Mouse (Mus musculus): Measurements from ENCODE around the gene A230050P20Rik. TPM values are rescaled to one million over a fixed set of nuclear protein-coding genes. Genes with fewer than 3 reads are reported as not detected.

A230050P20Rik gene
- polyA plus RNA-seq, 2 experiments, result 4.5 to 25.4 TPM

DNA sequence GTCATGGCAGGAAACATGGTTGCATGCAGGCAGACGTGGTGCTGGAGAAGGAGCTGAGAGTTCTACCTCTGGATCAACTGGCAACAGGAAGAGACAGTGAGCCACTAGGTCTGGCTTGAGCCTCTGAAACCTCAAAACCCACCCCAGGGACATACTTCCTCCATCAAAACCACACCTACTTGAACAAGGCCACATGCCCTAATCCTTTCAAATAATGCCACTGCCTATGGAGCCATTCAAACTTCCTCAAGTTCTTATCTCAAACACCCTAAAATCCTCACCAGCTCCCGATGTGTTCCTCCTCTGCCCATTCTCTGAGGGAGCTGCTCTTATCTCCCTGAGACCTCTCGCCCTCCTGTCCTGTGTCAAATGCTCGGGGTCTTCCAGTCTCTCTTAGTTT is 26.2 kb upstream of the A230050P20Rik start:
- Histone ChIP-seq H3K9ac (ENCODE audit: low read depth, low read length, severe bottlenecking) (no peak overlapping the region), H3K4me2 (replicated peaks; ENCODE audit: low read depth, low read length, severe bottlenecking) (no peak overlapping the region), H3K27me3 (ENCODE audit: control insufficient read depth, insufficient read depth, low read length) (no peaks in the 10 kb centered on the region), H3K27ac (replicated peaks; ENCODE audit: low read depth, low read length) (no peak overlapping the region), H3K4me1 (ENCODE audit: control insufficient read depth, insufficient read depth, low read length) (no peaks in the 10 kb centered on the region), H3K4me3 (replicated peaks; ENCODE audit: low read length) (no peak overlapping the region), H3K9me3 (ENCODE audit: control insufficient read depth, low read length) (no peaks in the 10 kb centered on the region), H3K36me3 (ENCODE audit: control insufficient read depth, insufficient read depth, low read length) (no peaks in the 10 kb centered on the region)
- ATAC-seq (ENCODE audit: low FRiP score, low read depth), result no peak
- no peak for TF ChIP-seq POLR2A (IDR thresholded peaks at IDR 0.05; ENCODE audit: borderline replicate concordance, extremely low read depth, insufficient read depth, insufficient read length)
- no peak for DNase-seq (ENCODE audit: low spot score)
- WGBS, result 70% methylated on average over 4 of the region's 4 CpGs

- Histone ChIP-seq H3K4me2 (replicated peaks; ENCODE audit: low read depth, low read length, severe bottlenecking) (no peak overlapping the region), H3K27ac (replicated peaks; ENCODE audit: low read depth, low read length) (no peak overlapping the region), H3K4me1 (ENCODE audit: control insufficient read depth, insufficient read depth, low read length) (no peaks in the 10 kb centered on the region), H3K4me3 (replicated peaks; ENCODE audit: low read length) (no peak overlapping the region), H3K36me3 (ENCODE audit: control insufficient read depth, insufficient read depth, low read length) (no peaks in the 10 kb centered on the region), H3K27me3 (ENCODE audit: control insufficient read depth, insufficient read depth, low read length) (no peaks in the 10 kb centered on the region), H3K9me3 (ENCODE audit: control insufficient read depth, low read length) (no peaks in the 10 kb centered on the region), H3K9ac (ENCODE audit: low read depth, low read length, severe bottlenecking) (no peak overlapping the region)
- ATAC-seq (ENCODE audit: low FRiP score, low read depth) (no peak), DNase-seq (ENCODE audit: low spot score) (peak; percentile 22)
- WGBS, result 33% methylated on average over 2 of the region's 2 CpGs
- TF ChIP-seq POLR2A (IDR thresholded peaks at IDR 0.05; ENCODE audit: borderline replicate concordance, extremely low read depth, insufficient read depth, insufficient read length), result no peak
Observed at GRCm38 (mm10) chr9:20842670-20843069, 25.8 kb upstream of the A230050P20Rik start.

DNA sequence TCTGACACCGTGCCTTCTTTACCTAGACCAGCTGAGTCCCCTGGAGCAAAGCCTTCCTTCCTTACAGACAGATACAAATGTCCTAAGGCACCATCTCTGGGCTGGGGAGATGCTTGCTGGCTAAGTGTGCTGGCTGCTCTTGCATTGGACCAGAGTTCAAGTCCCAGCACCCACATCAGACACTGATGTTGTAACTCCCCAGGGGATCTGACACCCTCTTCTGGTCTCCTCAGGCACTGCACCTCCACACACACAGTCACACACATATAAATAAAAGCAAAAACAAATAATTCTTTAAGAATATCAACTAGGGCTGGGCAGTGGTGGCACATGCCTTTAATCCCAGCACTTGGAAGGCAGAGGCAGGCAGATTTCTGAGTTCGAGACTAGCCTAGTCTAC is 18.3 kb upstream of the A230050P20Rik start:
- Histone ChIP-seq H3K27me3 (ENCODE audit: control insufficient read depth, insufficient read depth, low read length) (no peaks in the 10 kb centered on the region), H3K4me3 (replicated peaks; ENCODE audit: low read length) (no peak overlapping the region), H3K27ac (replicated peaks; ENCODE audit: low read depth, low read length) (no peak overlapping the region), H3K4me2 (replicated peaks; ENCODE audit: low read depth, low read length, severe bottlenecking) (no peak overlapping the region), H3K9me3 (ENCODE audit: control insufficient read depth, low read length) (no peaks in the 10 kb centered on the region), H3K9ac (ENCODE audit: low read depth, low read length, severe bottlenecking) (no peak overlapping the region), H3K36me3 (ENCODE audit: control insufficient read depth, insufficient read depth, low read length) (no peaks in the 10 kb centered on the region), H3K4me1 (ENCODE audit: control insufficient read depth, insufficient read depth, low read length) (no peaks in the 10 kb centered on the region)
- WGBS, result 85% methylated on average over 2 of the region's 2 CpGs
- DNase-seq (ENCODE audit: low spot score) (no peak), ATAC-seq (ENCODE audit: low FRiP score, low read depth) (no peak)
- no peak for TF ChIP-seq POLR2A (IDR thresholded peaks at IDR 0.05; ENCODE audit: borderline replicate concordance, extremely low read depth, insufficient read depth, insufficient read length)

GRCm38 (mm10) chr9:20857131-20857530 is 11.3 kb upstream of the A230050P20Rik start:
- Histone ChIP-seq H3K4me1 (ENCODE audit: control insufficient read depth, insufficient read depth, low read length) (no peaks in the 10 kb centered on the region), H3K27ac (replicated peaks; ENCODE audit: low read depth, low read length) (no peak overlapping the region), H3K36me3 (ENCODE audit: control insufficient read depth, insufficient read depth, low read length) (no peaks in the 10 kb centered on the region), H3K9me3 (ENCODE audit: control insufficient read depth, low read length) (no peaks in the 10 kb centered on the region), H3K27me3 (ENCODE audit: control insufficient read depth, insufficient read depth, low read length) (no peaks in the 10 kb centered on the region), H3K4me2 (replicated peaks; ENCODE audit: low read depth, low read length, severe bottlenecking) (no peak overlapping the region), H3K4me3 (replicated peaks; ENCODE audit: low read length) (no peak overlapping the region), H3K9ac (ENCODE audit: low read depth, low read length, severe bottlenecking) (no peak overlapping the region)
- 4% methylated on average over 6 of the region's 6 CpGs for WGBS
- ATAC-seq (ENCODE audit: low FRiP score, low read depth) (no peak), DNase-seq (ENCODE audit: low spot score) (peak; percentile 83)
- TF ChIP-seq POLR2A (IDR thresholded peaks at IDR 0.05; ENCODE audit: borderline replicate concordance, extremely low read depth, insufficient read depth, insufficient read length), result no peak

- WGBS, result 53% methylated on average over 6 of the region's 6 CpGs
- Histone ChIP-seq H3K27me3 (ENCODE audit: control insufficient read depth, insufficient read depth, low read length) (no peaks in the 10 kb centered on the region), H3K27ac (replicated peaks; ENCODE audit: low read depth, low read length) (no peak overlapping the region), H3K9ac (ENCODE audit: low read depth, low read length, severe bottlenecking) (no peak overlapping the region), H3K9me3 (ENCODE audit: control insufficient read depth, low read length) (no peaks in the 10 kb centered on the region), H3K36me3 (ENCODE audit: control insufficient read depth, insufficient read depth, low read length) (no peaks in the 10 kb centered on the region), H3K4me1 (ENCODE audit: control insufficient read depth, insufficient read depth, low read length) (no peaks in the 10 kb centered on the region), H3K4me2 (replicated peaks; ENCODE audit: low read depth, low read length, severe bottlenecking) (no peak overlapping the region), H3K4me3 (replicated peaks; ENCODE audit: low read length) (no peak overlapping the region)
- DNase-seq (ENCODE audit: low spot score), result no peak
- TF ChIP-seq POLR2A (IDR thresholded peaks at IDR 0.05; ENCODE audit: borderline replicate concordance, extremely low read depth, insufficient read depth, insufficient read length), result no peak
- ATAC-seq (ENCODE audit: low FRiP score, low read depth), result no peak
Observed at GRCm38 (mm10) chr9:20859926-20860325, 8.5 kb upstream of the A230050P20Rik start.

DNA sequence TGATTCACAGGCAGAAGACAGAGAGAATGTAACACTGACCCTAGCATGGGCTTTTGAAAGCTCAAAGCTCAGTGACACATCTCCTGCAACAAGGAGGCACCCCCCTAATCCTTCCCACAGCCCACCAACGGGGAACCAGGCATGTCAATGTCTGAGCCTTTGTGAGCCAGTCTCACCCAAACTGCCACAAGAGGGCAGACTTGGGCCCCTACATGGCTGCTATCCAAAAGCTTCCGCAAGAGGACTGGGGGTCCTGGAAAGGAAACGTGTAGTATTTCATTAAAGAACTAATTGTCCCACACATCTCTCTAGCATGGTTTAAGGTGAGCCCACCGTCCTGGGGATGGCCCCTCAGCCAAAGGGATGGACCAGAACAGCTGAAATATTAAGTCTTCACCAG is 6.6 kb upstream of the A230050P20Rik start:
- no peak for TF ChIP-seq POLR2A (IDR thresholded peaks at IDR 0.05; ENCODE audit: borderline replicate concordance, extremely low read depth, insufficient read depth, insufficient read length)
- Histone ChIP-seq H3K9me3 (ENCODE audit: control insufficient read depth, low read length) (no peaks in the 10 kb centered on the region), H3K36me3 (ENCODE audit: control insufficient read depth, insufficient read depth, low read length) (no peaks in the 10 kb centered on the region), H3K9ac (ENCODE audit: low read depth, low read length, severe bottlenecking) (no peak overlapping the region), H3K4me1 (ENCODE audit: control insufficient read depth, insufficient read depth, low read length) (no peaks in the 10 kb centered on the region), H3K4me3 (replicated peaks; ENCODE audit: low read length) (no peak overlapping the region), H3K27ac (replicated peaks; ENCODE audit: low read depth, low read length) (no peak overlapping the region), H3K4me2 (replicated peaks; ENCODE audit: low read depth, low read length, severe bottlenecking) (no peak overlapping the region), H3K27me3 (ENCODE audit: control insufficient read depth, insufficient read depth, low read length) (0 out of 2 replicates have a peak, but pooled peaks cover under 1% of the 10 kb centered on the region)
- 10% methylated on average over 4 of the region's 4 CpGs for WGBS
- ATAC-seq (ENCODE audit: low FRiP score, low read depth) (no peak), DNase-seq (ENCODE audit: low spot score) (no peak)

All from limb, embryonic 14.5 days (tissue).